Mouse (Mus musculus): ENCODE results near the gene Lrsam1. TPM values are rescaled to one million over a fixed set of nuclear protein-coding genes. Genes with fewer than 3 reads are reported as not detected.
A peak's percentile ranks its signal among the peaks of the same experiment; 100 is the strongest.

Lrsam1 gene
- polyA plus RNA-seq, 1 experiment from 2014 or later: 24.5 TPM

DNA sequence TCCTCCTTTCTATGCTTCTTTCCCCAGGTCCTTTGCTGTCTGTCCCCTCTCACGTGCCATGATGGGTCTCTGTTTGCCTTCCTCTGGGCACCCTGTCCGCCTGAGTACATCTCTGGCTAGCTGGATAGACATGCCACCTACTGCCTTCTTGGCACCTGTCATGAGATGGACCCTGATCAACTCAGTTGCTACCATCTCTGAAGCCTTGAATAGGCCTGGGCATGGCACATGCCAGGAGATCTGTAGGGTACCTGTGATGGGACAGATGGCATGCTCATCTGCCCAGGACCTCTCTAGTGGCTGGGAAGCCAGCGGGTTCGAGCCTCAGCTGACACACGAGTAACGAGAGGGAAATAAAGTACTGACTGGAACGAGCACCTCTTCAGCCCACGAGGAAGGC, 12.8 kb upstream of the Lrsam1 start:
- Histone ChIP-seq H3K4me2 (ENCODE audit: low read length) (no peak overlapping the region), H3K9ac (ENCODE audit: low read depth, low read length) (no peak overlapping the region), H3K27me3 (replicated peaks; ENCODE audit: control insufficient read depth, insufficient read depth, low read length) (no peaks in the 10 kb centered on the region), H3K4me3 (ENCODE audit: low read length) (no peak overlapping the region), H3K9me3 (ENCODE audit: control insufficient read depth, low read length) (no peaks in the 10 kb centered on the region), H3K36me3 (ENCODE audit: control insufficient read depth, insufficient read depth, low read length) (peaks cover 17% of the 10 kb centered on the region; the same call in 1 of the 2 replicates), H3K27ac (ENCODE audit: low read depth, low read length) (no peak overlapping the region), H3K4me1 (ENCODE audit: control insufficient read depth, insufficient read depth, low read depth, low read length) (0 out of 2 replicates have a peak, but pooled peaks cover 2% of the 10 kb centered on the region)
- 89% methylated on average over 8 of the region's 8 CpGs for WGBS
- no peak for ATAC-seq

DNA sequence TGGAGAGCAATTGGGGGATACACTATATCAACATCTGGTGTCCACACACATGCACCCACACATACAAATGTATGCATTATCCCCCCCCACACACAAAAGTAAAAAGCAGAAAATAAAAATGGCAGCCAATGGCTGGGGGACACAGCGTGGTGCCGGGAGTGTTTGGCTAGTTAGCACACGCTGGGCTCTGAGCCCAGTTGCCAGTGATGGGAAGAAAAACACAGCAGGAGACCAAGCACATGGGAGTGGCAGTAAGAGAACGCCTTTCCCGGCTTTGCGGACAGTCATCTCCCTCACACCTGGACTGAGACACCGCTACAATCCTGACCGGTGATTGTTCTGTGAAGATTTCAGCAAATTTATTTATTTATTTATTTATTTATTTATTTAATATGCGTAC, 9.8 kb upstream of the Lrsam1 start:
- H3K4me1 ChIP-seq (ENCODE audit: control insufficient read depth, insufficient read depth, low read depth, low read length): peaks cover 18% of the 10 kb centered on the region
- H3K4me2 ChIP-seq (ENCODE audit: low read length): no peak overlapping the region
- no peak overlapping the region for H3K27ac ChIP-seq (ENCODE audit: low read depth, low read length)
- ATAC-seq: no peak
- no peak overlapping the region for H3K9ac ChIP-seq (ENCODE audit: low read depth, low read length)
- H3K36me3 ChIP-seq (ENCODE audit: control insufficient read depth, insufficient read depth, low read length): peaks cover 17% of the 10 kb centered on the region; the same call in 1 of the 2 replicates
- no peaks in the 10 kb centered on the region for H3K9me3 ChIP-seq (ENCODE audit: control insufficient read depth, low read length)
- H3K4me3 ChIP-seq (ENCODE audit: low read length): no peak overlapping the region
- H3K27me3 ChIP-seq (replicated peaks; ENCODE audit: control insufficient read depth, insufficient read depth, low read length): no peaks in the 10 kb centered on the region
- 24% methylated on average over 9 of the region's 9 CpGs for WGBS

DNA sequence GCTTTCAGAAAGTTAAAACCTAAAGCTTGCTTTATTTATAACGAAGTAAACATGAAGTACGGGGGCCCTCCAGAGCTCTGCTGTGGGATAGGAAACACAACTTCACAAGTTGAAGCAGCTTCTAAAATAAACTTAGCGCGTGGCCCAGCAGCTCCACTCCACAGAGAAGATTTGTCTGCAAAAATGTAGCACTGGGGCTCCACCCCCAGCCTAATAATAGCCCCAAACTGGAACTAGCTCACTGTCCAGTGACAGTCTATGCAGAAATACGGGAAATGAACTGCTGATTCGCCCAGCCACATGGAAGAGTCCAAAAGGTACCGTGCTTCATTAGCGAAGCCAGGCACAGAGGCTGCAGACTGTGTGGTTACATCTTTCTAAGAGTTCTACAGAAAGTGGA, 7.9 kb upstream of the Lrsam1 start:
- Histone ChIP-seq H3K4me2 (ENCODE audit: low read length) (no peak overlapping the region), H3K4me3 (ENCODE audit: low read length) (no peak overlapping the region), H3K4me1 (ENCODE audit: control insufficient read depth, insufficient read depth, low read depth, low read length) (peaks cover 22% of the 10 kb centered on the region), H3K27me3 (replicated peaks; ENCODE audit: control insufficient read depth, insufficient read depth, low read length) (no peaks in the 10 kb centered on the region), H3K27ac (ENCODE audit: low read depth, low read length) (no peak overlapping the region), H3K9me3 (ENCODE audit: control insufficient read depth, low read length) (no peaks in the 10 kb centered on the region), H3K9ac (ENCODE audit: low read depth, low read length) (no peak overlapping the region), H3K36me3 (ENCODE audit: control insufficient read depth, insufficient read depth, low read length) (peaks cover 22% of the 10 kb centered on the region)
- ATAC-seq: no peak
- 94% methylated on average over 8 of the region's 8 CpGs for WGBS

GRCm38 (mm10) chr2:32968024-32968614, 6.7 kb upstream of the Lrsam1 start:
- no peak for ATAC-seq
- Histone ChIP-seq H3K27me3 (replicated peaks; ENCODE audit: control insufficient read depth, insufficient read depth, low read length) (no peaks in the 10 kb centered on the region), H3K4me3 (ENCODE audit: low read length) (no peak overlapping the region), H3K4me1 (ENCODE audit: control insufficient read depth, insufficient read depth, low read depth, low read length) (peaks cover 22% of the 10 kb centered on the region), H3K4me2 (ENCODE audit: low read length) (peak overlapping the region; percentile 87), H3K36me3 (ENCODE audit: control insufficient read depth, insufficient read depth, low read length) (peaks cover 12% of the 10 kb centered on the region), H3K9ac (ENCODE audit: low read depth, low read length) (peak overlapping the region; percentile 86; the same call in 1 of the 2 replicates), H3K27ac (ENCODE audit: low read depth, low read length) (peak overlapping the region; percentile 96), H3K9me3 (ENCODE audit: control insufficient read depth, low read length) (no peaks in the 10 kb centered on the region)
- WGBS: 83% methylated on average over 9 of the region's 9 CpGs

DNA sequence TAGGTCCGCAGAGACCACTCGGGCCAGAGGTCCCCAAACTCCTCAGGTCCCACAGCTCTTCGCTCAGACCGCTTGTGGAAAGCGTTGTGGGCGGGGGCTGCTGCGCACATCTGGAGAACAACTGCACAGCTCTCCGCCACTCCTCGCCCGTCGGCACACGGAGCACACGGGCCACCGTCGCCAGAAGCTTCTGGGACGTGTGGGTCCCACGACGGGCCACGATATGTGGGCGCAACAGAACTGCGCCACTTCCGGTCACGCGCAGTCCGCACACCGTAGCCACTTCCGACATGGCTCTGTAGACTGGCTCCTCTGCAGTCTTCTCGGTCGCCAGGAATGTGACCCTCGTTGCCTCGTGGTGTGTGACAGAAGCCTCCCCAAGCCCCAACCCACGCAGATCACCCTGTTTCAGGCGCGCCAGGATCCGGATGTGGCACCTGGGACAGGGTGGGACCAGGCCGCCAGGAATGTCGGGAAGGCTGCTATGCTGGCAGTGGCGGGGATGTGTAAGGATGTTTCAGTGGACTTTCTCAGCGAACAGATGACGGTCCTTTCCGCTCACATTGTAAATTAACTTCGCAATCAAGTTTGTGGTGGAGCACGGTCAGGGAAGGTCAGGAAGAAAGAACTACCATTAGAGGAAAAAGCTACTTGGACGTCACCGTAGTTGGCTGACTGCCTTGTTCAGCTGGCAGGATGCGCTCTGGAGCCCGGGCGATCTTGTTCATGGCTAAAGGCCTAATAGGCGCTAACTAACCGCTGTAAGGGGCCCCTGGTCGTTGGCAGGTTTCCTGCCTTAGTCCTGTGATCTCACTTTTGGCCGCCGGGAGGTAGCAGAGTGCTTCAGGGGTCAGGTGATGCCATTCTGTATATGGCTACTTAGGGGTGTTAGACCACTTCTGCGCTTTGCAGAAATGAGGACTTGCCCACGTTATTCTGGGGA, 5.5 kb upstream of the Lrsam1 start:
- H3K4me1 ChIP-seq (ENCODE audit: control insufficient read depth, insufficient read depth, low read depth, low read length): peaks cover 27% of the 10 kb centered on the region
- under 1% methylated on average over 55 of the region's 55 CpGs for WGBS
- peak; percentile 93 for ATAC-seq

GRCm38 (mm10) chr2:32966184-32966688, 4.8 kb upstream of the Lrsam1 start:
- ATAC-seq: no peak; the same call in 1 of the 2 replicates
- Histone ChIP-seq H3K4me2 (ENCODE audit: low read length) (peak overlapping the region; percentile 87), H3K9ac (ENCODE audit: low read depth, low read length) (peak overlapping the region; percentile 86), H3K4me1 (ENCODE audit: control insufficient read depth, insufficient read depth, low read depth, low read length) (peaks cover 26% of the 10 kb centered on the region), H3K9me3 (ENCODE audit: control insufficient read depth, low read length) (no peaks in the 10 kb centered on the region), H3K4me3 (ENCODE audit: low read length) (peak overlapping the region; percentile 71), H3K27me3 (replicated peaks; ENCODE audit: control insufficient read depth, insufficient read depth, low read length) (no peaks in the 10 kb centered on the region), H3K27ac (ENCODE audit: low read depth, low read length) (peak overlapping the region; percentile 96), H3K36me3 (ENCODE audit: control insufficient read depth, insufficient read depth, low read length) (peaks cover 7% of the 10 kb centered on the region; the same call in 1 of the 2 replicates)
- 9% methylated on average over 13 of the region's 13 CpGs for WGBS

More for the DNA sequence above, 5.5 kb upstream of the Lrsam1 start:
- Histone ChIP-seq H3K27me3 (replicated peaks; ENCODE audit: control insufficient read depth, insufficient read depth, low read length) (no peaks in the 10 kb centered on the region), H3K9me3 (ENCODE audit: control insufficient read depth, low read length) (no peaks in the 10 kb centered on the region), H3K36me3 (ENCODE audit: control insufficient read depth, insufficient read depth, low read length) (peaks cover 7% of the 10 kb centered on the region; the same call in 1 of the 2 replicates), H3K4me3 (ENCODE audit: low read length) (peak overlapping the region; percentile 71), H3K9ac (ENCODE audit: low read depth, low read length) (peak overlapping the region; percentile 86), H3K4me2 (ENCODE audit: low read length) (peak overlapping the region; percentile 87), H3K27ac (ENCODE audit: low read depth, low read length) (peak overlapping the region; percentile 96)

DNA sequence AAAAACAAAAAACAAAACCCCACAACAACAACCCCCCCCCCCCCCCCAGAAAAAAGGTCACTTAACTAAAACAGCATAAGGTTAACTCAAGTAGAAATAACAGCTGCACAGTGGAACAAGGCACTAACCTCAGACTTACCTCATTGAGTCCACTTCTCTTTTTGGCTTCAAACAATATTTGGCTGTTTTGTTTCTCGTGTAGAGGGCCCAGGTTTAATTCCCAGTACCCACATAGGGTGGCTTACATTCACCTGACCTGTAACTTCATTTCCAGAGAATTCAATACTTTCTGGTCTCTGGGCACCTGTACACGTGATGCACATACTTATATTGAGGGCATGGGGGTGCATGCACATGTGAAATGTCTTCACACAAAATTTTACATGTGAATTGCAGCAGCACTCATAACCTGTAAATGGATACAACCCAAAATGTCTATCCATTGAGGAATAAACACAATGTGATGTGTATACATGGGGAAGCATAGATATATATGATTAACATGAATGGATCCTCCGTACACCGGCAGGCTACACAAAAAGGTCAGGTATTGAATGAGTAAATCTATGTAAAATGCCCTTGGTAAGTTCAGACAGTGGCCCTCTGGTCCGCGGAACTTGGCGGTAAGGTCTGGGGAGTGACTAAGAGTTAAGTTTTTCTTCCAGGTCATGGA, 4.2 kb upstream of the Lrsam1 start:
- WGBS: 20% methylated on average over 7 of the region's 7 CpGs
- H3K9me3 ChIP-seq (ENCODE audit: control insufficient read depth, low read length): no peaks in the 10 kb centered on the region
- ATAC-seq: no peak
- peaks cover 30% of the 10 kb centered on the region for H3K4me1 ChIP-seq (ENCODE audit: control insufficient read depth, insufficient read depth, low read depth, low read length)
- no peaks in the 10 kb centered on the region for H3K27me3 ChIP-seq (replicated peaks; ENCODE audit: control insufficient read depth, insufficient read depth, low read length)
- H3K4me3 ChIP-seq (ENCODE audit: low read length): no peak overlapping the region
- peaks cover 7% of the 10 kb centered on the region; the same call in 1 of the 2 replicates for H3K36me3 ChIP-seq (ENCODE audit: control insufficient read depth, insufficient read depth, low read length)
- no peak overlapping the region for H3K27ac ChIP-seq (ENCODE audit: low read depth, low read length)
- no peak overlapping the region for H3K9ac ChIP-seq (ENCODE audit: low read depth, low read length)
- H3K4me2 ChIP-seq (ENCODE audit: low read length): no peak overlapping the region; the same call in 1 of the 2 replicates

DNA sequence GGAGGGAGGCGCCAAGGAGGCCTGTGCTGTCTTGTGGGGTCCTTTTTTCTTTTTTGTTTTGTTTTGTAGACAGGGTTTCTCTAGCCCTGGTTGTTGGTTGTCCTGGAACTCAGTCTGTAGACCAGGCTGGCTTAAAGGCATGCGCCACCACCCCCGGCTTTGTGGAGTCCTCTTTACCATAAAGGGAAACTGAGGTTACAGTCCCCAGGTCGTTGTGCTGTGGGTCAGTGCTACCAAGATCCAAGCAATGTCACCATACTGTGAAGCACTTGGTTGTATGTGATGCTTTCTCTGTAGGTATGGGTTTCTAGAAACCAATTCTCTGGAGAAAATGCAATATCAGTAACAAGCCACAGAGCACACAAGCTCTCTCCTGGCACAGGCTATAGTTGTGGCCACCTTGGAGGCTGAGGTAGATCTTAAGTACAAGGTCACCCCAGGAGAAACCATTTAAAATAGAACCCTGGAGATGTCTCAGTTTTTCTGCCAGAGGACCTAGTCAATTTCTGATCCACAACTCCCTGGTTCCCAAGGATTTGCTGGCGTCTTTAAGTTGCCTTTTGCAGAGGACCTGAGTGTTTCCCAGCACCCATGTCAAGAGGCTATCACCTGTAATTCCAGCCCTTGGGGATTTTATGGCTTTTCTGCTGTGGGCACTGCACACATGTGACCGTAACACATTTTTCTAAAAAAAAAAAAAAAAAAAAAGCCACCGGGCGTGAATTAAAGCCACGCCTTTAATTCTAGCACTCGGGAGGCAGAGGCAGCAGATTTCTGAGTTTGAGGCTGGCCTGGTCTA, 3.4 kb upstream of the Lrsam1 start:
- H3K4me3 ChIP-seq (ENCODE audit: low read length): no peak overlapping the region
- no peak for ATAC-seq
- H3K4me2 ChIP-seq (ENCODE audit: low read length): no peak overlapping the region
- H3K9ac ChIP-seq (ENCODE audit: low read depth, low read length): no peak overlapping the region
- H3K27ac ChIP-seq (ENCODE audit: low read depth, low read length): no peak overlapping the region
- WGBS: 30% methylated on average over 10 of the region's 10 CpGs
- peaks cover 7% of the 10 kb centered on the region; the same call in 1 of the 2 replicates for H3K36me3 ChIP-seq (ENCODE audit: control insufficient read depth, insufficient read depth, low read length)
- H3K27me3 ChIP-seq (replicated peaks; ENCODE audit: control insufficient read depth, insufficient read depth, low read length): no peaks in the 10 kb centered on the region
- no peaks in the 10 kb centered on the region for H3K9me3 ChIP-seq (ENCODE audit: control insufficient read depth, low read length)
- H3K4me1 ChIP-seq (ENCODE audit: control insufficient read depth, insufficient read depth, low read depth, low read length): peaks cover 34% of the 10 kb centered on the region

Data from hindbrain, embryonic 16.5 days (tissue).